Mouse (Mus musculus) heart, adult 11 months (tissue): ENCODE data around the gene Psmb11.

ENCODE experiments used
- DNase-seq: peaks from one replicate; pipeline ENCODE4 v3.0.0; 2022

Gene Psmb11

GRCm38 (mm10) chr14:54603686-54604085 is 17.5 kb upstream of the Psmb11 start:
- no peak for DNase-seq

GRCm38 (mm10) chr14:54605752-54606321 is 15.4 kb upstream of the Psmb11 start, which contains the start of gene 4931414P19Rik:
Gene 4931414P19Rik, minus strand, starts transcription at chr14:54605993.
- DNase-seq: peak; percentile 98

GRCm38 (mm10) chr14:54607226-54607625 is 14.0 kb upstream of the Psmb11 start:
- no peak for DNase-seq

GRCm38 (mm10) chr14:54609245-54609644 is 12.0 kb upstream of the Psmb11 start:
- DNase-seq: no peak

- DNase-seq: no peak
These were observed 11.3 kb upstream of the Psmb11 start for GRCm38 (mm10) chr14:54609962-54610361.

GRCm38 (mm10) chr14:54610648-54611047 is 10.6 kb upstream of the Psmb11 start:
- DNase-seq: no peak

- peak; percentile 90 for DNase-seq
These were observed 7.1 kb upstream of the Psmb11 start for GRCm38 (mm10) chr14:54614130-54614529.

GRCm38 (mm10) chr14:54616226-54616825 is 4.9 kb upstream of the Psmb11 start:
- peak; percentile 91 for DNase-seq

- DNase-seq: no peak
These were observed 3.9 kb upstream of the Psmb11 start for GRCm38 (mm10) chr14:54617152-54617896.

GRCm38 (mm10) chr14:54617897-54618365 is 3.3 kb upstream of the Psmb11 start, which contains the start of gene Psmb5:
Gene Psmb5, minus strand, starts transcription at chr14:54618022.
- peak; percentile 99 for DNase-seq

GRCm38 (mm10) chr14:54623334-54623733 is 2.1 kb downstream of the Psmb11 start:
- DNase-seq: no peak

- DNase-seq: no peak
These were observed 3.7 kb downstream of the Psmb11 start for GRCm38 (mm10) chr14:54624976-54625375.

GRCm38 (mm10) chr14:54628103-54628502 is 6.9 kb downstream of the Psmb11 start:
- DNase-seq: no peak

GRCm38 (mm10) chr14:54629797-54630196 is 8.6 kb downstream of the Psmb11 start:
- DNase-seq: no peak

GRCm38 (mm10) chr14:54630583-54631239 is 9.5 kb downstream of the Psmb11 start:
- DNase-seq: no peak

GRCm38 (mm10) chr14:54631240-54631599 is 10.0 kb downstream of the Psmb11 start:
- no peak for DNase-seq

GRCm38 (mm10) chr14:54632252-54632651 is 11.0 kb downstream of the Psmb11 start:
- no peak for DNase-seq

GRCm38 (mm10) chr14:54634182-54634581 is 12.9 kb downstream of the Psmb11 start:
- no peak for DNase-seq

GRCm38 (mm10) chr14:54636954-54637353 is 15.7 kb downstream of the Psmb11 start:
- no peak for DNase-seq

GRCm38 (mm10) chr14:54638210-54638609 is 17.0 kb downstream of the Psmb11 start:
- DNase-seq: no peak

GRCm38 (mm10) chr14:54640121-54640520 is 18.9 kb downstream of the Psmb11 start:
- no peak for DNase-seq

GRCm38 (mm10) chr14:54640946-54641304 is 19.7 kb downstream of the Psmb11 start, which contains the start of gene Gm17606:
Gene Gm17606, plus strand, starts transcription at chr14:54640952.
- DNase-seq: peak; percentile 83

GRCm38 (mm10) chr14:54641305-54641969 is 20.2 kb downstream of the Psmb11 start, which contains the start of gene Cdh24:
Gene Cdh24, minus strand, starts transcription at chr14:54641364.
- peak; percentile 99 for DNase-seq
